Mouse (Mus musculus): ENCODE results near the gene Gm10382. TPM values are rescaled to one million over a fixed set of nuclear protein-coding genes. Genes with fewer than 3 reads are reported as not detected.
A peak's percentile ranks its signal among the peaks of the same experiment; 100 is the strongest.
"Not testable (repeated sequence)": the region's sequence is repeated elsewhere in the genome, so short reads cannot be mapped to it uniquely, and the experiment has no call there.

The Gm10382 gene
- polyA plus RNA-seq, 1 experiment from 2014 or later: 0.20 TPM

GRCm38 (mm10) chr5:125412536-125412935 lies 23.4 kb downstream of the Gm10382 start:
- H3K27ac ChIP-seq (ENCODE audit: low read length); H3K4me2 ChIP-seq (replicated peaks; ENCODE audit: low read depth, low read length); H3K4me3 ChIP-seq (ENCODE audit: low read depth, low read length); ATAC-seq (ENCODE audit: insufficient number of reproducible peaks, insufficient read depth, low FRiP score, low read depth); H3K9ac ChIP-seq (replicated peaks; ENCODE audit: low read depth, low read length); H3K4me1 ChIP-seq (ENCODE audit: control insufficient read depth, insufficient read depth, low read length); H3K27me3 ChIP-seq (ENCODE audit: control insufficient read depth, insufficient read depth, low read length); H3K9me3 ChIP-seq (ENCODE audit: control insufficient read depth, low read depth, low read length): not testable (repeated sequence)
- 86% methylated on average over 8 of the region's 8 CpGs for WGBS
- peaks cover 27% of the 10 kb centered on the region for H3K36me3 ChIP-seq (ENCODE audit: control insufficient read depth, insufficient read depth, low read length)

DNA sequence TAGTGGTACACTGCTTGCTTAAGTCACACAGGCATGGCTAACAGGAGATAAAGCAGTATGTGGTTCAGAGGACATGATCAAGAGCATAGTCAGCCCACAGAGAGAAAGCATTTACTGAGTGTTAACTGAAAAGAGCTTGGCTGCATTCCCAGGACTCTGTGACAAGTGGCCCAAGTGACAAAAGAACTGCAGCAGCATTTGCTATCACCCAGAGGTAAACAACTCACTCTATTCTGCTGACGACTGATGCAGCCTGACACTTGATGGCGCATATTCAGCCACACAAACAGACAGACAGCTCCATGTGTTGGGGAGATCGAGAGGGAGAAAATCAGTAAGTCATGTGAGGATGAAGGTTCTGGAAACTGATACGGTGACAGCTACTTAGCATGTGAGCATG lies 24.6 kb downstream of the Gm10382 start:
- Histone ChIP-seq H3K27ac (ENCODE audit: low read length) (no peak overlapping the region), H3K36me3 (ENCODE audit: control insufficient read depth, insufficient read depth, low read length) (peaks cover 38% of the 10 kb centered on the region), H3K4me3 (ENCODE audit: low read depth, low read length) (no peak overlapping the region), H3K4me1 (ENCODE audit: control insufficient read depth, insufficient read depth, low read length) (peaks cover 8% of the 10 kb centered on the region; the same call in 1 of the 2 replicates), H3K27me3 (ENCODE audit: control insufficient read depth, insufficient read depth, low read length) (no peaks in the 10 kb centered on the region), H3K4me2 (replicated peaks; ENCODE audit: low read depth, low read length) (no peak overlapping the region), H3K9ac (replicated peaks; ENCODE audit: low read depth, low read length) (no peak overlapping the region), H3K9me3 (ENCODE audit: control insufficient read depth, low read depth, low read length) (no peaks in the 10 kb centered on the region)
- ATAC-seq (ENCODE audit: insufficient number of reproducible peaks, insufficient read depth, low FRiP score, low read depth): no peak
- WGBS: 79% methylated on average over 4 of the region's 4 CpGs

DNA sequence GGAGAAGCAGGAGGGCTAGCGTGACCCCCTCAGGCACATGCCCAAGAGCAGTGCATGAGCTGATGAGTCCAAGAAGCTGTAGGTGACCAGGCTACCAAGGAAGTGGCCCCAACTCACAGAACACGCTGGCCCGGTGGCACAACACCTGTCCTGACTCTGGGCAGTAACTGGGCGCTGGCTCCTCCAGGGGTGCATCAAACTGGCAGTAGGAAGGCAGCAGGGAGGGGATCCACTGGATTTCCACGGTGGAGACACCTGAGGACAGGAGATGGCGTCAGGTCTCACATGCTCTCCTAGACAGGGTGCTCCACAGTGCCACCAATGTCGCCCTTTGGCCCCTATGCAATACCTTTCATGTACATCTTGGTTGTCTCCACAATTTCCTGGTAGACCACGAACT lies 27.1 kb downstream of the Gm10382 start:
- H3K4me2 ChIP-seq (replicated peaks; ENCODE audit: low read depth, low read length): no peak overlapping the region
- 91% methylated on average over 8 of the region's 8 CpGs for WGBS
- no peaks in the 10 kb centered on the region for H3K9me3 ChIP-seq (ENCODE audit: control insufficient read depth, low read depth, low read length)
- no peak for ATAC-seq (ENCODE audit: insufficient number of reproducible peaks, insufficient read depth, low FRiP score, low read depth)
- H3K36me3 ChIP-seq (ENCODE audit: control insufficient read depth, insufficient read depth, low read length): peaks cover 61% of the 10 kb centered on the region
- no peaks in the 10 kb centered on the region for H3K4me1 ChIP-seq (ENCODE audit: control insufficient read depth, insufficient read depth, low read length)
- H3K9ac ChIP-seq (replicated peaks; ENCODE audit: low read depth, low read length): no peak overlapping the region
- H3K27me3 ChIP-seq (ENCODE audit: control insufficient read depth, insufficient read depth, low read length): no peaks in the 10 kb centered on the region
- H3K4me3 ChIP-seq (ENCODE audit: low read depth, low read length): no peak overlapping the region
- H3K27ac ChIP-seq (ENCODE audit: low read length): no peak overlapping the region

GRCm38 (mm10) chr5:125418636-125419035 lies 29.5 kb downstream of the Gm10382 start:
- 91% methylated on average over 12 of the region's 12 CpGs for WGBS

DNA sequence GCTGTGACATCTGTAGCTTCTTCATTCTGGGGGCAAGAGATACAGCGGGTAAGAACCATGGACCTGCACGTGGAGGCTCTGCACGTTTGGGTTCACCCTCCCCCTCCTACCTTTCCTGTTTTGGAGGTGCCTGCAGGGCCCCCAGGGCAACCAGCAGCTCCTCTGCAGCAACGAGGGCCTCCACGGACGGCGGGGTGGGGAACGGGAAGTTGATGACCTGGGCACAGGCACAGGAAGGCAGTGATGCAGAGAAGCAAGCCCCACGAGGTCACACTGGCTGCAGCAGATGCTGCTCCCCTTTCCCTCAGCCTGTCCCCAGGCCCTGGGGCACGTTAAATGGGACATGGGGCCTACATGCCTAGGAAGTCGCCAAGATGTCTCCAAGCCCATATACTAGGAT lies 30.0 kb downstream of the Gm10382 start:
- ATAC-seq (ENCODE audit: insufficient number of reproducible peaks, insufficient read depth, low FRiP score, low read depth): no peak
- Histone ChIP-seq H3K9me3 (ENCODE audit: control insufficient read depth, low read depth, low read length) (no peaks in the 10 kb centered on the region), H3K27ac (ENCODE audit: low read length) (no peak overlapping the region), H3K4me2 (replicated peaks; ENCODE audit: low read depth, low read length) (no peak overlapping the region), H3K36me3 (ENCODE audit: control insufficient read depth, insufficient read depth, low read length) (peaks cover 85% of the 10 kb centered on the region), H3K4me1 (ENCODE audit: control insufficient read depth, insufficient read depth, low read length) (no peaks in the 10 kb centered on the region), H3K27me3 (ENCODE audit: control insufficient read depth, insufficient read depth, low read length) (no peaks in the 10 kb centered on the region), H3K9ac (replicated peaks; ENCODE audit: low read depth, low read length) (no peak overlapping the region), H3K4me3 (ENCODE audit: low read depth, low read length) (no peak overlapping the region)
- 82% methylated on average over 11 of the region's 11 CpGs for WGBS

More at GRCm38 (mm10) chr5:125418636-125419035, 29.5 kb downstream of the Gm10382 start:
- no peak overlapping the region for H3K4me2 ChIP-seq (replicated peaks; ENCODE audit: low read depth, low read length)
- H3K27me3 ChIP-seq (ENCODE audit: control insufficient read depth, insufficient read depth, low read length): no peaks in the 10 kb centered on the region
- H3K9ac ChIP-seq (replicated peaks; ENCODE audit: low read depth, low read length): no peak overlapping the region
- no peak overlapping the region for H3K27ac ChIP-seq (ENCODE audit: low read length)
- no peaks in the 10 kb centered on the region for H3K9me3 ChIP-seq (ENCODE audit: control insufficient read depth, low read depth, low read length)
- H3K4me3 ChIP-seq (ENCODE audit: low read depth, low read length): no peak overlapping the region
- ATAC-seq (ENCODE audit: insufficient number of reproducible peaks, insufficient read depth, low FRiP score, low read depth): no peak
- peaks cover 85% of the 10 kb centered on the region for H3K36me3 ChIP-seq (ENCODE audit: control insufficient read depth, insufficient read depth, low read length)
- H3K4me1 ChIP-seq (ENCODE audit: control insufficient read depth, insufficient read depth, low read length): no peaks in the 10 kb centered on the region

DNA sequence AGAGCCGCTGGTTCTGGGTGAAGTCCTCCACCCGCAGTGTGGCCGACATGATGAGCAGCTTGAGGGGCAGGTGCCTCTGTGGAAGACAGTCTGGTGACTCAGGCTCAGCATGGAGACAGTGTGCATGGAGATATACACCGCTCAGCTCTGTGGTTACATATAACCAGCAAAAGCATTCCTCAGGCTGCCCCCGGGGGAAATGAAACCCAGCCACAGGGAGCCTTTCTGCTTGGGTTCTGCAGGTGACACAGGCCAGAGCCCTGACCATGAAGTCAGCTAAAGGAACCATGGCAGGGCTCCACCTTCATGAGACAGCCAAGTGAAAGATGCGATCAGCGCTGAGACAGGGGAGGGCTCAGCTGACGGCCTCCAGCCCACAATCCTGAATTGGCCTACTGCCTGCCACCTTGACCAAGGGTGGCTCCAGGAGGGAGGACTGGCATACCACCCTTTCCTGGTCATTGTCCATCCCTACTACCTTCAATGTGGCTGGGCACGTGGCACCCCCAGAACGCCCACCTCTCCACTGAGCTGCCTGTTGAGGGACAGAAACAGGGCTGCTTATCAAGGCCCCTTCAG lies 36.7 kb downstream of the Gm10382 start:
- Histone ChIP-seq H3K4me2 (replicated peaks; ENCODE audit: low read depth, low read length) (no peak overlapping the region), H3K4me3 (ENCODE audit: low read depth, low read length) (no peak overlapping the region), H3K9me3 (ENCODE audit: control insufficient read depth, low read depth, low read length) (no peaks in the 10 kb centered on the region), H3K27me3 (ENCODE audit: control insufficient read depth, insufficient read depth, low read length) (no peaks in the 10 kb centered on the region), H3K4me1 (ENCODE audit: control insufficient read depth, insufficient read depth, low read length) (no peaks in the 10 kb centered on the region), H3K9ac (replicated peaks; ENCODE audit: low read depth, low read length) (no peak overlapping the region), H3K27ac (ENCODE audit: low read length) (no peak overlapping the region), H3K36me3 (ENCODE audit: control insufficient read depth, insufficient read depth, low read length) (peaks cover 92% of the 10 kb centered on the region)
- no peak for ATAC-seq (ENCODE audit: insufficient number of reproducible peaks, insufficient read depth, low FRiP score, low read depth)
- WGBS: 93% methylated on average over 10 of the region's 10 CpGs

DNA sequence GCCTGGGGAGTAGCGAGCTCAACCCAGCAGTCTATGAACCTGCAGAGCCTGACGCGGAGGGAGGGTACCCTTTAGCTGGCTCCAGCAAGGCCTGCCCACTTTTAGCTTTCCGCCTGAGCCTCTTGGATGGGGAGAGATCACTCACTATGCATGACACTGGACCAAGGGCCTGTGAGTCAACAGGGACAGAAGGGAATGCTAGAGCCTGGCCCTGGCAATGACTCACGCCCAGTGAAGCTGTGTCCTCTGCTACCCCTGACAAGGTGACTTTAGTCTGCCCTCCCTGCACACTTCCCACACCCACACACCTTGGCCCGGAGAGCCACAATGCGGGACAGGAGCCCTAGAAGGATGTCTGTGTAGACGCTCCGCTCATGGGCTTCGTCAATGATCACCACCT lies 37.2 kb downstream of the Gm10382 start:
- no peak overlapping the region for H3K9ac ChIP-seq (replicated peaks; ENCODE audit: low read depth, low read length)
- H3K36me3 ChIP-seq (ENCODE audit: control insufficient read depth, insufficient read depth, low read length): peaks cover 92% of the 10 kb centered on the region
- WGBS: 94% methylated on average over 10 of the region's 10 CpGs
- no peak for ATAC-seq (ENCODE audit: insufficient number of reproducible peaks, insufficient read depth, low FRiP score, low read depth)
- H3K27ac ChIP-seq (ENCODE audit: low read length): no peak overlapping the region
- no peaks in the 10 kb centered on the region for H3K27me3 ChIP-seq (ENCODE audit: control insufficient read depth, insufficient read depth, low read length)
- no peak overlapping the region for H3K4me3 ChIP-seq (ENCODE audit: low read depth, low read length)
- H3K9me3 ChIP-seq (ENCODE audit: control insufficient read depth, low read depth, low read length): no peaks in the 10 kb centered on the region
- H3K4me2 ChIP-seq (replicated peaks; ENCODE audit: low read depth, low read length): no peak overlapping the region
- H3K4me1 ChIP-seq (ENCODE audit: control insufficient read depth, insufficient read depth, low read length): no peaks in the 10 kb centered on the region

DNA sequence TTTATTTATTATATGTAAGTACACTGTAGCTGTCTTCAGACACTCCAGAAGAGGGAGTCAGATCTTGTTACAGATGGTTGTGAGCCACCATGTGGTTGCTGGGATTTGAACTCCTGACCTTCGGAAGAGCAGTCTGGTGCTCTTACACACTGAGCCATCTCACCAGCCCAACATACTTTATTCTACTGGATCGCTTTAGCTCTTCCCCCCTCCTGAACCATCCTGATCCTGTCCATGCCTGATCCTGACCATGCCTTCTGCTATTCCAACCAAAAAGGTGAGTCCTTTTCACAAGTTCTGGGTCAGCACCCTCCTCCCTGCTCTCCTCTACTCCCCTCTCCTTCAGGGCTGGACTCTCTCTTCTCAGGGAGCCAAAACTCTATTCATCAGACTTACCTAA lies 43.2 kb downstream of the Gm10382 start:
- ATAC-seq (ENCODE audit: insufficient number of reproducible peaks, insufficient read depth, low FRiP score, low read depth): not testable (repeated sequence)

DNA sequence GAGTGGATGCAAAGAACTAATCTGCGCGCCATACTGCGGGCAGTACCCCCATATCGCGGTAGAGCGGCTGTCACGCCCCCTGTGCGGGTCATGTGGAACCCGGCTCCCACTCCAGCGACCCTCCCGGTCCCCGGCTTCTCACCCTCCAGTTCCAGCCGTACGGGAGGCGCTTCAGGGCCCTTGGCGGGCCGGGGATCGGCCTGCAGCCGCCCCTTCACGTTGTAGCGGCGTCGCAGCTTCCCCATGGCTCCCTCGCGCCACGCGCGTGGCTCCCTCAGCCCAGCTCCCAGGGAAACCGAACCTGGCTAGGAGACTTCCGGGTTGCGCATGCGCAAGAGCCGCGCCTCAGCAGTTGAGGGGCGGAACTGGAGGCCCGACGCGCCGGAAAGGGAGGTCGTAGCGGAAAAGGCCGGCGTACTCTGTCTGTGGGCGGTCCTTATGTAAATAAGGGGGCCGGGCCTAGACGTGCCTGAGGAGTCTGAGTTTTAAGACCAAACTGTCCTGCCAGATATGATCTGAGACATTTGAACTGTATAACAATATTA lies 44.7 kb downstream of the Gm10382 start, which contains the start of gene Dhx37:
Gene Dhx37, minus strand, starts transcription at position 329 of the 545 bp plus-strand sequence.
- Histone ChIP-seq H3K9ac (replicated peaks; ENCODE audit: low read depth, low read length) (peak within 1 kb of the TSS; percentile 93), H3K4me2 (replicated peaks; ENCODE audit: low read depth, low read length) (peak within 1 kb of the TSS; percentile 87), H3K9me3 (ENCODE audit: control insufficient read depth, low read depth, low read length) (no peaks in the 10 kb centered on the region), H3K36me3 (ENCODE audit: control insufficient read depth, insufficient read depth, low read length) (peaks cover 25% of the 10 kb centered on the region), H3K27me3 (ENCODE audit: control insufficient read depth, insufficient read depth, low read length) (no peaks in the 10 kb centered on the region), H3K27ac (ENCODE audit: low read length) (no peak within 1 kb of the TSS; the same call in 1 of the 2 replicates), H3K4me3 (ENCODE audit: low read depth, low read length) (peak within 1 kb of the TSS; percentile 87), H3K4me1 (ENCODE audit: control insufficient read depth, insufficient read depth, low read length) (peaks cover 7% of the 10 kb centered on the region)
- under 1% methylated on average over 46 of the region's 46 CpGs for WGBS
- ATAC-seq (ENCODE audit: insufficient number of reproducible peaks, insufficient read depth, low FRiP score, low read depth): peak; percentile 97

More for the DNA sequence above, 43.2 kb downstream of the Gm10382 start:
- WGBS: 93% methylated on average over 2 of the region's 2 CpGs
- H3K9me3 ChIP-seq (ENCODE audit: control insufficient read depth, low read depth, low read length); H3K27ac ChIP-seq (ENCODE audit: low read length); H3K4me3 ChIP-seq (ENCODE audit: low read depth, low read length); H3K9ac ChIP-seq (replicated peaks; ENCODE audit: low read depth, low read length); H3K27me3 ChIP-seq (ENCODE audit: control insufficient read depth, insufficient read depth, low read length); H3K4me1 ChIP-seq (ENCODE audit: control insufficient read depth, insufficient read depth, low read length); H3K4me2 ChIP-seq (replicated peaks; ENCODE audit: low read depth, low read length): not testable (repeated sequence)
- H3K36me3 ChIP-seq (ENCODE audit: control insufficient read depth, insufficient read depth, low read length): peaks cover 39% of the 10 kb centered on the region
